Mouse (Mus musculus): ENCODE data around the gene Neo1.

GRCm38 (mm10) chr9:59016060-59016719 lies 20.1 kb downstream of the Neo1 start:
- no peak for TF ChIP-seq POLR2A (IDR thresholded peaks at IDR 0.05; ENCODE audit: control insufficient read depth, extremely low read depth, insufficient read depth, low read length, poor library complexity)
- no peak for TF ChIP-seq CTCF (IDR thresholded peaks at IDR 0.05; ENCODE audit: borderline replicate concordance, control insufficient read depth, extremely low read depth, insufficient read depth, low read length, poor library complexity)
